Mouse (Mus musculus) CD4-positive naive resting alpha-beta T cell, adult 57 days (primary cell): ENCODE results near the gene Ccdc167. TPM values are rescaled to one million over a fixed set of nuclear protein-coding genes. Genes with fewer than 3 reads are reported as not detected.

Experiments
- total RNA-seq: library from RNA; stranded (reverse); gene quantifications from one replicate; pipeline ENCODE4 v1.2.4, GENCODE M21; 2023

The Ccdc167 gene
- 10.3 TPM for total RNA-seq

DNA sequence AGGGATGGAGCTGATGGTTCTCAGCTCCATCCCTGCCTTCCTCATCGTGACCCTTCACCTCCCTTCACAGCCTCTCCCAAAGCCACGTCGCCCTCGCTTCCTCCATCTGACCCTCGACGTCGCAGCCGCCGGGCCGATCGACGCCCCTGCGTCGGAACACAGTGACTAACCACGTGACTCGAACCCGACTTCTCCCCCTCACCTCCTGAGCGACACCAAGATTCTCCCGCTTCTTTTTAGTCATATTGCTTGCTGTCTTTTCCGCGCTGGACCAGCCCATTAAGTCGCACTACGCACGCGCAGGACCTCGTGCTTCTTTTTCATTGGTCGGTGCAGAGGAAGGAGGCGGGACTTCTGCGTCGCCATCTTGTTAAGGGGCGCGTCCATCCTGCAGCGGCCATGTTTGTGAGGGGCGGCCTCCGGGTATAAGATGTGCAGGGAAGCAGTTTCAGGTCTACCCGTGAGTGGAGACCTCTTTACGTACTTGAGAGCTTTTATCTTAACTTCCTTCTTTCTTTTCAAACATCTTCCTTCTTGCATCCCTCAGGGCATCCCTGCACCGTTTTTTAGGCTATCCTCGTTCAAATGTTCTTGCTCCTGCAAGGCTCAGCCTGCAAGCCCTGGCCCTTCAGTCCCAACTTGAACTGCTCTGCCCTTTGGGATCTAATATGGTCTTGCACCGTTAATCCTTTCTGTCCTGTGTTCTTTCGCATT, at the start of gene Ccdc167:
Gene Ccdc167, minus strand, starts transcription at position 313 of the 714 bp plus-strand sequence.

DNA sequence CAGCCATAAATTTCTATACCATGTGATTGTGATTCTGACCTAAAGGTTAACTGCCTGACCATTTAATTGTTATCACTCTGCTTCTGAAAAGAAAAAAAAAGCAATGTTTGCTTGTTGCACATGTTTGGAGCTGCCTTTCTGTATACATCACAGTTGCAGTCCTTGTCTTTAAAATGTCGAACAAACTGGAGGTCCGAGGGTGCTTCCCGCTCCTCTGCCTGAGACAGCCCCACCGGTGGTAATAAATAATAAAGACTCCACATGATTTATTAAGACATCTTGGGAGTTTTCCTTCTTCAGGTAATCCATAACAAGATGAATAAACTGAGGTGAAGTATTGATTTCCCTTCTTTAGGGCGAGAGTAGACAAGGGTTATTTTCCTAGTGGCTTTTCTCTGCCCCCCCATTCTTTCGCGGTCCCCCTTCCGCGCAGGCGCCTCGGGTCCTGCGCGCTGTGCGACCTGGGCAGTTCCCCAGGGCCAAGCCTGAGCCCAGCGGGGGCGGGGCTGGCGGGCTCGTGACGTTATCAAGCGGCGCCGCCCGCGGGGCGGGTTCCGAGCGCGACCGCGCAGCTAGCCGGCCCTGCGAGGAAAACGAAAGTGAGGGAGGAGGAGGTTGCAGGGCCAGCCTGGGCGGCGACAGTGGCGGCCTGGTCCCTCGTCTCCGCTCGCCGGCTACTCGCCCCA, 56.6 kb downstream of the Ccdc167 start, which contains the start of gene Cmtr1:
Gene Cmtr1, plus strand, starts transcription at position 520 of the 686 bp plus-strand sequence.

Other genes with a start within 250 kb of the Ccdc167 start
- 484 TPM for gene Pim1, start 226.3 kb downstream of the Ccdc167 start, total RNA-seq
- gene Gm17657, start 167.4 kb downstream of the Ccdc167 start, total RNA-seq = not detected
- 53.5 TPM for gene Tbc1d22b, start 167.3 kb downstream of the Ccdc167 start, total RNA-seq
- not detected for gene Tmem217, start 164.7 kb downstream of the Ccdc167 start, total RNA-seq
- 55.4 TPM for gene Rnf8, start 102.3 kb downstream of the Ccdc167 start, total RNA-seq
- 8.6 TPM for gene Gm28043, start 102.2 kb downstream of the Ccdc167 start, total RNA-seq
- 102 TPM for gene Cmtr1, start 56.4 kb downstream of the Ccdc167 start, total RNA-seq